Mouse (Mus musculus) central nervous system, embryonic 18 days (tissue): ENCODE measurements around the gene D430041D05Rik. TPM values are rescaled to one million over a fixed set of nuclear protein-coding genes. Genes with fewer than 3 reads are reported as not detected.

Experiments
- polyA plus RNA-seq: library from polyadenylated mRNA; depleted of rRNA; stranded (reverse); fragments of >200 nt; gene quantifications from 2 replicates; pipeline ENCODE4 v1.2.3, GENCODE M21; 2012; rRNA removed

D430041D05Rik gene
- polyA plus RNA-seq = 18.6 and 20.9 TPM in 2 replicates

DNA sequence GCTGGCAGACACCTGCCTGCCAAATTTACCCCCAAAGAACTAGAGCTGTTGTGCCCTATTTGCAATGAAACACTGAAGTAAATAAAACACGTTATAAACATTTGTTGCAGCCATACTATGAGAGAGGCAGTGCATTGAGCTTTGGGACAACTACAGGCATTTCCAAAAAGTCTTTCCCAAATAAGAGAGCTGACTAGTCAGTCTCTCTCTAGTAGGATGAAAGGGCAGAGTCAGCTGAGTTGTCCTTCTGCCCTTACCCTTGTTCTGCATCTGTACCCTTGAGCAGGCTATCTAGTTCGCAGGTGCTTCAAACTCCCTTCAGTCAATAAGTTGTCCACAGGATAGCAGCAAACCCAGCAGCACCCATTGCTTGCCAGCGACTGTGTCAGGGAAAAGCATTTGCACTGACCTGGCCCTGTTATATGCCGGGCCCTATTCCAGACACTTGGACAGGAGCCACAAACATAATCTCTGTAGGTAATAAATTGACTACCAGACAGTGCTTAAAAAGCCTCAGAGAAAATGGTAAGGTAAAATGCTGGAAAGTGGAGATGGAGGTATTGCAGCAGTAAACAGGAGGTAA, at the start of gene D430041D05Rik:
Gene D430041D05Rik, minus strand, starts transcription at position 51 of the 583 bp plus-strand sequence.

DNA sequence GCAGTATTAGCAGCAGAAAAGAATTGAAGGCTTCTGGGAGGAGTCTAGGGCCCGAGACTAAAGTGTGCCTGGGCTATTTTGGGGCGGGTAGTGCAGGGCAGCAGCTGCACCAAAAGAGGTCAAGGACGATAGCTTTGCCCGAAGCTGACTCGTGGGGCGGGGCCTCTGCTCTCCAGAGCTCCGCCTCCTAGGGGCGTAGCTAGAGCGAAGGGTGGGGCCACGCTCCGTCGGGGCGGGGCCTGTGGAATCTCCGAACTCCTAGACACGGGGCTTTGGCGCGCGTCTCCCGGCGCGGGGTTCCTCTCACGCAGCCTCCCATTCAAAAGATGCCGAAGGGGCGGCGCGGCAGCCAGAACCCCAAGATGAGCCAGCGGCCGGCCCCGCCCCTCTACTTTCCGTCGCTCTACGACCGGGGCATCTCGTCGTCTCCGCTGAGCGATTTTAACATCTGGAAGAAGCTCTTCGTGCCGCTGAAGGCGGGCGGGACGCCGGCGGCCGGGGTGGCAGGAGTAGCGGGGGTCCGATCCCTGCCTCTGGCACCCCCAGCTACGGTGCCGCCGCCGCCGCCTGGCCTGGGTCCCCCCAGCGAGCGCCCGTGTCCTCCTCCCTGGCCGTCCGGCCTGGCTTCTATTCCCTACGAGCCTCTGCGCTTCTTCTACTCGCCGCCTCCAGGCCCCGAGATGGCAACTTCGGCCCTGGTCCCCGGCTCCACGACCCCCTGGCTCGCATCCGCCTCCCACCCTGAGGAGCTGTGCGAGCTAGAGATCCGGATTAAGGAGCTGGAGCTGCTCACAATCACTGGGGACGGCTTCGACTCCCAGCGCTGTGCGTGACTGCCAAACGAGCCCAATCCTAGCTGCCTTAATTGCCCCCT, 288.1 kb downstream of the D430041D05Rik start, which contains the start of gene A930018P22Rik:
Gene A930018P22Rik, plus strand, starts transcription at position 265 of the 874 bp plus-strand sequence.

DNA sequence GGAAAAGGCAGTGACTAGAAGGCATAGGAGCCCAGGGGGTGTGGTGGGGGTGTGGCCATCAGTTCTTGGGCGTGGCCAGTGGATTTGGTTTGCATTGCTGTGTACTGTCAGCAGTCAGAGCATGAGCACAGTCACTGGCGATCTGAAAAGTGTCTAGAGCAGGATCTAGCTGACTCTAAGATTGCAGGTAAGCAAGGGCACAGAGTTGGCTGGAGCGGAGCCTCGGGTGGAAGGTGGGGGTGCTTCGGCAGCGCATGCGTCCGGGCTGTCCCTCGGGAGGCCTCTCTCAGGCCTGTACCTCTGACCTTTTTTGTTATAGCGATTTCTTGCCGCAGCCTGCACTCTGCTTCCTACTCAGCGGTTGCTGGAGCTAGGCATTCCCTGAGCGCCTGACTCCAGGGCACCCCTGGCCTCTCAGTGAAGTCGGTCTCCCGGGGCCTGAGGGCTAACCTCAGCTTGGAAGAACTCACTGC, 315.0 kb downstream of the D430041D05Rik start, which contains the start of gene Cd59a:
Gene Cd59a, plus strand, starts transcription at position 61 of the 473 bp plus-strand sequence.

Other genes with a start within 250 kb of the D430041D05Rik start
- 17.9 and 19.4 TPM in 2 replicates for gene Hipk3, start 83.4 kb upstream of the D430041D05Rik start, polyA plus RNA-seq
- 56.4 and 58.2 TPM in 2 replicates for gene Cstf3, start 179.5 kb upstream of the D430041D05Rik start, polyA plus RNA-seq